Mouse (Mus musculus) MEL (cell line): ENCODE measurements around the gene Cyp4a32. TPM values are rescaled to one million over a fixed set of nuclear protein-coding genes. Genes with fewer than 3 reads are reported as not detected.

Source experiments
- DNase-seq: peaks from one replicate; pipeline ENCODE4 v3.0.0; 2011; ENCODE audit warnings: low read depth, low spot score
- H3K27ac ChIP-seq: 2 replicates; pipeline ENCODE4 v1.5.1; 2012; ENCODE audit warnings: low read depth, mild to moderate bottlenecking, control low read depth, low read length, moderate library complexity; ENCODE audit not compliant: control insufficient read depth
- H3K27me3 ChIP-seq, 2 experiments: fragments of 150-350 bp in 1 of 2; sonication (generic) in 1 of 2; 2 replicates each; pipeline ENCODE4 v1.6.1; 2012; ENCODE audit warnings: low read length in 2 of 2, mild to moderate bottlenecking in 2 of 2, improper control_type of control experiment in 1 of 2, moderate library complexity in 1 of 2; ENCODE audit not compliant: insufficient read depth in 2 of 2, control insufficient read depth in 1 of 2
- H3K36me3 ChIP-seq, 2 experiments: 2 replicates each; pipeline ENCODE4 v1.6.1; 2012 to 2014; ENCODE audit warnings: low read length in 2 of 2, improper control_type of control experiment in 1 of 2, inconsistent platforms in 1 of 2, mild to moderate bottlenecking in 1 of 2; ENCODE audit not compliant: insufficient read depth in 2 of 2, control insufficient read depth in 1 of 2
- H3K4me1 ChIP-seq, 2 experiments: fragments of 150-350 bp in 1 of 2; sonication (generic) in 1 of 2; 2 replicates each; pipeline ENCODE4 v1.6.1; 2012; ENCODE audit warnings: low read length in 2 of 2, improper control_type of control experiment in 1 of 2, mild to moderate bottlenecking in 1 of 2; ENCODE audit not compliant: insufficient read depth in 2 of 2, control insufficient read depth in 1 of 2
- H3K4me3 ChIP-seq, 2 experiments: fragments of 150-350 bp in 1 of 2; sonication (generic) in 1 of 2; 2 replicates each; pipeline ENCODE4 v1.5.1; 2012; ENCODE audit warnings: low read depth in 2 of 2, low read length in 2 of 2, mild to moderate bottlenecking in 2 of 2, moderate library complexity in 2 of 2, control low read depth in 1 of 2, improper control_type of control experiment in 1 of 2; ENCODE audit not compliant: control insufficient read depth in 1 of 2, insufficient read depth in 1 of 2
- H3K79me2 ChIP-seq: 2 replicates; pipeline ENCODE4 v1.6.1; 2012; ENCODE audit warnings: mild to moderate bottlenecking, low read length, moderate library complexity; ENCODE audit not compliant: control insufficient read depth, poor library complexity, insufficient read depth
- H3K9ac ChIP-seq: 2 replicates; pipeline ENCODE4 v1.6.1; 2012; ENCODE audit warnings: low read depth, mild to moderate bottlenecking, control low read depth, low read length, moderate library complexity; ENCODE audit not compliant: control insufficient read depth, poor library complexity, severe bottlenecking
- H3K9me3 ChIP-seq: fragments of 150-350 bp; sonication (generic); replicated peaks from 2 replicates; pipeline ENCODE4 v1.6.1; 2012; ENCODE audit warnings: mild to moderate bottlenecking, low read length, improper control_type of control experiment, moderate library complexity; ENCODE audit not compliant: insufficient read depth
- EP300 ChIP-seq, 2 experiments: IDR thresholded peaks; 2 replicates each; pipeline ENCODE4 v1.6.1; 2011; ENCODE audit warnings: improper control_type of control experiment in 2 of 2, low read length in 2 of 2, low read depth in 1 of 2, mild to moderate bottlenecking in 1 of 2
- ETS1 ChIP-seq: IDR thresholded peaks from 2 replicates; pipeline ENCODE4 v1.6.1; 2012; ENCODE audit warnings: low read depth, mild to moderate bottlenecking, inconsistent platforms, low read length, improper control_type of control experiment, moderate library complexity
- KAT2A ChIP-seq: conservative IDR thresholded peaks from 2 replicates; pipeline ENCODE4 v1.6.1; 2012; ENCODE audit warnings: low read depth, low read length, improper control_type of control experiment, inconsistent platforms
- MAFK ChIP-seq: IDR thresholded peaks from 2 replicates; pipeline ENCODE4 v1.6.1; 2011; ENCODE audit warnings: low read depth, mild to moderate bottlenecking, low read length, improper control_type of control experiment, borderline replicate concordance
- MEF2A ChIP-seq: IDR thresholded peaks from 2 replicates; pipeline ENCODE4 v1.6.1; 2014; ENCODE audit warnings: low read depth, mild to moderate bottlenecking, inconsistent platforms, low read length, improper control_type of control experiment; ENCODE audit not compliant: poor library complexity, insufficient replicate concordance, severe bottlenecking; ENCODE audit errors: extremely low read depth
- NELFE ChIP-seq: IDR thresholded peaks from 2 replicates; pipeline ENCODE4 v1.6.1; 2011; ENCODE audit warnings: low read depth, low read length, improper control_type of control experiment
- NRF1 ChIP-seq: IDR thresholded peaks from 2 replicates; pipeline ENCODE4 v1.6.1; 2014; ENCODE audit warnings: low read depth, mild to moderate bottlenecking, inconsistent platforms, low read length, improper control_type of control experiment, moderate library complexity; ENCODE audit not compliant: poor library complexity, insufficient read depth, severe bottlenecking
- POLR2AphosphoS2 ChIP-seq: IDR thresholded peaks from 2 replicates; pipeline ENCODE4 v1.6.1; 2011; ENCODE audit warnings: low read length, improper control_type of control experiment
- RAD21 ChIP-seq: IDR thresholded peaks from 2 replicates; pipeline ENCODE4 v1.6.1; 2011; ENCODE audit warnings: mild to moderate bottlenecking, low read depth, low read length, improper control_type of control experiment
- RCOR1 ChIP-seq: IDR thresholded peaks from 2 replicates; pipeline ENCODE4 v1.6.1; 2012; ENCODE audit warnings: low read depth, mild to moderate bottlenecking, inconsistent platforms, low read length, improper control_type of control experiment
- SIN3A ChIP-seq: IDR thresholded peaks from 2 replicates; pipeline ENCODE4 v1.6.1; 2012; ENCODE audit warnings: low read length, improper control_type of control experiment, inconsistent platforms
- SMC3 ChIP-seq: IDR thresholded peaks from 2 replicates; pipeline ENCODE4 v1.6.1; 2011; ENCODE audit warnings: low read depth, low read length, improper control_type of control experiment
- TAL1 ChIP-seq: IDR thresholded peaks from 2 replicates; pipeline ENCODE4 v1.6.1; 2012; ENCODE audit warnings: mild to moderate bottlenecking, inconsistent platforms, low read length, moderate library complexity, mixed read lengths
- TCF12 ChIP-seq: IDR thresholded peaks from 2 replicates; pipeline ENCODE4 v1.6.1; 2014; ENCODE audit warnings: low read depth, mild to moderate bottlenecking, inconsistent platforms, low read length, improper control_type of control experiment, moderate library complexity
- UBTF ChIP-seq: IDR thresholded peaks from 2 replicates; pipeline ENCODE4 v1.6.1; 2012; ENCODE audit warnings: low read depth, mild to moderate bottlenecking, inconsistent platforms, low read length, improper control_type of control experiment, moderate library complexity, borderline replicate concordance; ENCODE audit not compliant: insufficient read depth
- USF1 ChIP-seq: IDR thresholded peaks from 2 replicates; pipeline ENCODE4 v1.6.1; 2014; ENCODE audit warnings: low read depth, mild to moderate bottlenecking, inconsistent platforms, low read length, improper control_type of control experiment, moderate library complexity
- ZC3H11A ChIP-seq: IDR thresholded peaks from 2 replicates; pipeline ENCODE4 v1.6.1; 2012; ENCODE audit warnings: low read depth, mild to moderate bottlenecking, inconsistent platforms, low read length, improper control_type of control experiment
- ZKSCAN1 ChIP-seq: IDR thresholded peaks from 2 replicates; pipeline ENCODE4 v1.6.1; 2012; ENCODE audit warnings: low read depth, mild to moderate bottlenecking, inconsistent platforms, low read length, improper control_type of control experiment, moderate library complexity
- ZMIZ1 ChIP-seq: IDR thresholded peaks from 2 replicates; pipeline ENCODE4 v1.6.1; 2012; ENCODE audit warnings: low read depth, mild to moderate bottlenecking, inconsistent platforms, low read length, improper control_type of control experiment, moderate library complexity
- polyA plus RNA-seq, 2 experiments: library from polyadenylated mRNA; stranded (reverse) in 1 of 2; unstranded in 1 of 2; fragments of >175 nt in 1 of 2; fragments of >200 nt in 1 of 2; gene quantifications; 2 replicates each; pipeline versions ENCODE4 v1.2.1 to v1.2.4; 2012; ENCODE audit warnings: low replicate concordance in 2 of 2, low read depth in 1 of 2; ENCODE audit not compliant: insufficient read length in 2 of 2, insufficient read depth in 1 of 2, missing spikeins in 1 of 2
- total RNA-seq: library from RNA; depleted of rRNA; stranded (reverse); fragments of 300-350 nt; gene quantifications from 2 replicates; pipeline ENCODE4 v1.2.3, GENCODE M21; 2012

Cyp4a32 gene
- total and polyA plus RNA-seq, 3 experiments: not detected

DNA sequence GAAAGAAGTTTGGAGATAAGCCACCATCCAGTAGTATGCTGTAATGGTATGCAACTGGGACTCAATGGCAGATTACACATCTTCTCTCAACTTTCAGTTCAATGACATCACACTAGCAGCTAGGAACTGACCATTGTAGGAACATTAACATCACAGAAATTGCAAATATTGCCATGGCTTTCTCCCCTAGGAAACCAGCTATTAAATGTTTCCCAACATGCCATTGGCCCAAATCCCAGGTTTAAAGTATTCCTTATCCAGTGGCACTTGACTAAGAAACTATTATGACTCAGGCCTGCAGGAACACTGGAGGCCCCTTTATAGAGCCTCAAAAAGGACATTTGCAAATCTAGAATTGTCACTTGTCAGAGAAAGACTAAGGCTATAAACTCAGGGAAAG, 48.6 kb downstream of the Cyp4a32 start:
- Histone ChIP-seq H3K27me3 (no peaks in the 10 kb centered on the region), H3K9me3 (no peaks in the 10 kb centered on the region), H3K79me2 (no peaks in the 10 kb centered on the region), H3K27ac (peak overlapping the region; percentile 14; the same call in 1 of the 2 replicates), H3K36me3 (peaks cover 0 to 24% of the 10 kb centered on the region in 2 experiments; a peak in 2 of 4 replicates), H3K4me1 (peaks cover 21 to 37% of the 10 kb centered on the region in 2 experiments), H3K4me3 (no peak overlapping the region), H3K9ac (no peak overlapping the region)
- peak; percentile 27 for DNase-seq
- TF ChIP-seq EP300 (IDR thresholded peaks at IDR 0.05; ENCODE audit: low read depth in 1 of 2, low read length in 2 of 2) (no peak), ETS1 (peak; percentile 29; the same call in 1 of the 2 replicates)

GRCm38 (mm10) chr4:115650866-115651265, 50.1 kb downstream of the Cyp4a32 start:
- Histone ChIP-seq H3K27ac (no peak overlapping the region), H3K79me2 (no peaks in the 10 kb centered on the region), H3K4me1 (peaks cover 21 to 46% of the 10 kb centered on the region in 2 experiments), H3K27me3 (no peaks in the 10 kb centered on the region), H3K9ac (no peak overlapping the region), H3K4me3 (no peak overlapping the region), H3K9me3 (no peaks in the 10 kb centered on the region), H3K36me3 (peaks cover 0 to 31% of the 10 kb centered on the region in 2 experiments; a peak in 2 of 4 replicates)
- TF ChIP-seq TAL1 (no peak), SMC3 (no peak), RAD21 (no peak), EP300 (IDR thresholded peaks at IDR 0.05; ENCODE audit: low read depth in 1 of 2, low read length in 2 of 2) (no peak), TCF12 (no peak), UBTF (no peak), ZC3H11A (no peak), KAT2A (no peak), MEF2A (no peak), ETS1 (no peak), RCOR1 (no peak), ZMIZ1 (no peak), NRF1 (no peak), POLR2AphosphoS2 (no peak), MAFK (no peak), ZKSCAN1 (no peak), SIN3A (no peak), NELFE (no peak), USF1 (no peak)
- no peak for DNase-seq
